Mouse (Mus musculus) heart, adult 2 months (tissue): ENCODE measurements around the gene Nrd1. TPM values are rescaled to one million over a fixed set of nuclear protein-coding genes. Genes with fewer than 3 reads are reported as not detected.
A peak's percentile ranks its signal among the peaks of the same experiment; 100 is the strongest.

ENCODE experiments used
- DNase-seq, 2 experiments: peaks; one replicate each; pipeline ENCODE4 v3.0.0; 2021
- H3K27ac ChIP-seq: fragments of 200-600 bp; 2 replicates; pipeline ENCODE4 v1.8.1; 2022
- H3K27me3 ChIP-seq: fragments of 200-500 bp; 2 replicates; pipeline ENCODE4 v1.6.1; 2012; ENCODE audit warnings: mild to moderate bottlenecking, low read length, inconsistent platforms, mixed read lengths; ENCODE audit not compliant: control insufficient read depth, insufficient read depth
- H3K36me3 ChIP-seq: fragments of 200-500 bp; 2 replicates; pipeline ENCODE4 v1.6.1; 2012; ENCODE audit warnings: low read length, inconsistent platforms; ENCODE audit not compliant: control insufficient read depth, insufficient read depth
- H3K4me1 ChIP-seq: fragments of 200-500 bp; 2 replicates; pipeline ENCODE4 v1.6.1; 2011; ENCODE audit warnings: low read length; ENCODE audit not compliant: control insufficient read depth, insufficient read depth
- H3K4me3 ChIP-seq: fragments of 200-600 bp; 2 replicates; pipeline ENCODE4 v1.8.1; 2022
- H3K79me2 ChIP-seq: fragments of 200-500 bp; replicated peaks from 2 replicates; pipeline ENCODE4 v1.6.1; 2012; ENCODE audit warnings: mild to moderate bottlenecking, inconsistent platforms, low read length, moderate library complexity, mixed read lengths; ENCODE audit not compliant: control insufficient read depth, insufficient read depth
- H3K9ac ChIP-seq: fragments of 200-500 bp; 2 replicates; pipeline ENCODE4 v1.6.1; 2012; ENCODE audit warnings: low read depth, mild to moderate bottlenecking, control low read depth, inconsistent platforms, low read length, mixed read lengths
- CTCF ChIP-seq: fragments of 200-600 bp; IDR thresholded peaks from 2 replicates; pipeline ENCODE4 v1.8.1; 2022; ENCODE audit warnings: antibody characterized with exemption, mild to moderate bottlenecking, moderate library complexity
- EP300 ChIP-seq: fragments of 200-500 bp; IDR thresholded peaks from 2 replicates; pipeline ENCODE4 v1.6.1; 2011; ENCODE audit warnings: low read depth, low read length, control low read depth; ENCODE audit not compliant: insufficient read depth
- POLR2A ChIP-seq: fragments of 200-500 bp; IDR thresholded peaks from 2 replicates; pipeline ENCODE4 v1.6.1; 2011; ENCODE audit warnings: mild to moderate bottlenecking, low read depth, low read length, control low read depth; ENCODE audit not compliant: insufficient read depth
- WGBS: fragments of 180-500 bp; shearing (Covaris S2); methylation state at CpG from one replicate; pipeline ENCODE4 v1.1.7; 2018; 5-methylcytosine and 5-hydroxymethylcytosine counted together
- intact Hi-C: fragments of 180-260 bp; cut with DNase I; formaldehyde crosslinking; loops from one replicate; pipeline ENCODE4 v1.15.1; 2025
- polyA plus RNA-seq: library from polyadenylated mRNA; depleted of rRNA; stranded (reverse); fragments of >200 nt; gene quantifications from 2 replicates; pipeline ENCODE4 v1.2.3, GENCODE M21; 2012
- total RNA-seq, 2 experiments: library from RNA; stranded (reverse); gene quantifications; 2 replicates each; pipeline ENCODE4 v1.2.3; 2021

Nrd1 gene
- total and polyA plus RNA-seq, 3 experiments, result 69.9 to 145 (median 133) TPM

GRCm38 (mm10) chr4:109029857-109030256, 29.4 kb downstream of the Nrd1 start:
- no peaks in the 10 kb centered on the region for H3K27me3 ChIP-seq
- DNase-seq, result no peak
- H3K79me2 ChIP-seq, result no peaks in the 10 kb centered on the region
- no peak overlapping the region for H3K9ac ChIP-seq
- WGBS, result 98% methylated on average over 2 of the region's 2 CpGs
- no peaks in the 10 kb centered on the region for H3K4me1 ChIP-seq
- TF ChIP-seq POLR2A (no peak), EP300 (no peak)
- H3K27ac ChIP-seq, result no peak overlapping the region
- H3K4me3 ChIP-seq, result no peak overlapping the region
- intact Hi-C loops, result no loop called here
- H3K36me3 ChIP-seq, result peaks cover 8% of the 10 kb centered on the region

- intact Hi-C loops, result no loop called here
- TF ChIP-seq CTCF (no peak), POLR2A (no peak), EP300 (no peak)
- Histone ChIP-seq H3K9ac (no peak overlapping the region), H3K4me3 (no peak overlapping the region), H3K79me2 (no peaks in the 10 kb centered on the region), H3K27ac (no peak overlapping the region), H3K36me3 (peaks cover 8% of the 10 kb centered on the region), H3K27me3 (no peaks in the 10 kb centered on the region), H3K4me1 (no peaks in the 10 kb centered on the region)
- no peak for DNase-seq
- WGBS, result 94% methylated on average over 2 of the region's 2 CpGs
Measured at GRCm38 (mm10) chr4:109030266-109030665, 29.8 kb downstream of the Nrd1 start.

GRCm38 (mm10) chr4:109036327-109036726, 35.9 kb downstream of the Nrd1 start:
- peaks cover 2% of the 10 kb centered on the region; the same call in 1 of the 2 replicates for H3K36me3 ChIP-seq
- no peaks in the 10 kb centered on the region for H3K27me3 ChIP-seq

GRCm38 (mm10) chr4:109042739-109043138, 42.3 kb downstream of the Nrd1 start:
- Histone ChIP-seq H3K4me1 (no peaks in the 10 kb centered on the region), H3K79me2 (no peaks in the 10 kb centered on the region), H3K9ac (no peak overlapping the region), H3K36me3 (no peaks in the 10 kb centered on the region; the same call in 1 of the 2 replicates), H3K27ac (no peak overlapping the region), H3K4me3 (no peak overlapping the region), H3K27me3 (no peaks in the 10 kb centered on the region)
- 69% methylated on average over 4 of the region's 4 CpGs for WGBS
- DNase-seq, result no peak
- no peak for TF ChIP-seq CTCF
- TF ChIP-seq POLR2A, result no peak
- TF ChIP-seq EP300, result no peak
- intact Hi-C loops, result no loop called here

More at GRCm38 (mm10) chr4:109036327-109036726, 35.9 kb downstream of the Nrd1 start:
- H3K79me2 ChIP-seq, result no peaks in the 10 kb centered on the region
- no peak for TF ChIP-seq POLR2A
- TF ChIP-seq CTCF, result peak; percentile 93
- DNase-seq, result peak; percentile 34 to 69
- intact Hi-C loops, result loop anchor here (5.0 kb wide), 1 partner anchor 164 kb away; no protein-coding TSS in a partner anchor
- H3K27ac ChIP-seq, result no peak overlapping the region
- no peak overlapping the region for H3K4me3 ChIP-seq
- no peak overlapping the region for H3K9ac ChIP-seq
- H3K4me1 ChIP-seq, result no peaks in the 10 kb centered on the region

- H3K9ac ChIP-seq, result no peak overlapping the region
- DNase-seq, result no peak
- intact Hi-C loops, result no loop called here
- H3K36me3 ChIP-seq, result no peaks in the 10 kb centered on the region; the same call in 1 of the 2 replicates
- TF ChIP-seq EP300 (no peak), CTCF (no peak), POLR2A (no peak)
- H3K4me3 ChIP-seq, result no peak overlapping the region
- H3K27ac ChIP-seq, result no peak overlapping the region
- no peaks in the 10 kb centered on the region for H3K79me2 ChIP-seq
- no peaks in the 10 kb centered on the region for H3K4me1 ChIP-seq
- WGBS, result 72% methylated on average over 5 of the region's 5 CpGs
- H3K27me3 ChIP-seq, result no peaks in the 10 kb centered on the region
Measured at GRCm38 (mm10) chr4:109043294-109043693, 42.8 kb downstream of the Nrd1 start.

GRCm38 (mm10) chr4:109043756-109044155, 43.3 kb downstream of the Nrd1 start:
- no peak for DNase-seq
- 78% methylated on average over 5 of the region's 5 CpGs for WGBS
- Histone ChIP-seq H3K36me3 (no peaks in the 10 kb centered on the region; the same call in 1 of the 2 replicates), H3K27me3 (no peaks in the 10 kb centered on the region), H3K79me2 (no peaks in the 10 kb centered on the region), H3K27ac (no peak overlapping the region), H3K4me3 (no peak overlapping the region), H3K4me1 (no peaks in the 10 kb centered on the region), H3K9ac (no peak overlapping the region)
- intact Hi-C loops, result no loop called here
- TF ChIP-seq EP300, result no peak

GRCm38 (mm10) chr4:109048258-109048657, 47.8 kb downstream of the Nrd1 start:
- TF ChIP-seq POLR2A (no peak), EP300 (no peak), CTCF (no peak)
- no peaks in the 10 kb centered on the region for H3K4me1 ChIP-seq
- DNase-seq, result no peak
- WGBS, result 48% methylated on average over 4 of the region's 4 CpGs
- H3K4me3 ChIP-seq, result no peak overlapping the region
- no peaks in the 10 kb centered on the region for H3K79me2 ChIP-seq
- H3K27me3 ChIP-seq, result no peaks in the 10 kb centered on the region
- H3K36me3 ChIP-seq, result no peaks in the 10 kb centered on the region; the same call in 1 of the 2 replicates
- no peak overlapping the region for H3K27ac ChIP-seq
- intact Hi-C loops, result no loop called here
- H3K9ac ChIP-seq, result no peak overlapping the region
